Mouse (Mus musculus) MEL (cell line): ENCODE measurements around the gene Hist1h2br.

ENCODE experiments used
- CTCF ChIP-seq, 3 experiments: IDR thresholded peaks in 2 of 3; conservative IDR thresholded peaks in 1 of 3; 2 replicates each; pipeline ENCODE4 v1.5.1; 2011 to 2012; ENCODE audit warnings: low read length in 3 of 3, low read depth in 2 of 3, mild to moderate bottlenecking in 2 of 3, improper control_type of control experiment in 1 of 3, inconsistent platforms in 1 of 3, mixed read lengths in 1 of 3, moderate library complexity in 1 of 3; ENCODE audit not compliant: control insufficient read depth in 1 of 3, insufficient read depth in 1 of 3, poor library complexity in 1 of 3, severe bottlenecking in 1 of 3
- EP300 ChIP-seq, 2 experiments: IDR thresholded peaks; 2 replicates each; pipeline ENCODE4 v1.6.1; 2011; ENCODE audit warnings: improper control_type of control experiment in 2 of 2, low read length in 2 of 2, low read depth in 1 of 2, mild to moderate bottlenecking in 1 of 2
- GATA1 ChIP-seq: IDR thresholded peaks from 2 replicates; pipeline ENCODE4 v1.6.1; 2011; ENCODE audit warnings: low read depth, low read length, improper control_type of control experiment
- KAT2A ChIP-seq: conservative IDR thresholded peaks from 2 replicates; pipeline ENCODE4 v1.6.1; 2012; ENCODE audit warnings: low read depth, low read length, improper control_type of control experiment, inconsistent platforms
- NRF1 ChIP-seq: IDR thresholded peaks from 2 replicates; pipeline ENCODE4 v1.6.1; 2014; ENCODE audit warnings: low read depth, mild to moderate bottlenecking, inconsistent platforms, low read length, improper control_type of control experiment, moderate library complexity; ENCODE audit not compliant: poor library complexity, insufficient read depth, severe bottlenecking
- POLR2A ChIP-seq, 2 experiments: IDR thresholded peaks; 2 replicates each; pipeline ENCODE4 v1.6.1; 2011 to 2012; ENCODE audit warnings: low read length in 2 of 2, mild to moderate bottlenecking in 2 of 2, control low read depth in 1 of 2, improper control_type of control experiment in 1 of 2, low read depth in 1 of 2, moderate library complexity in 1 of 2; ENCODE audit not compliant: control insufficient read depth in 1 of 2, insufficient read depth in 1 of 2, poor library complexity in 1 of 2
- RCOR1 ChIP-seq: IDR thresholded peaks from 2 replicates; pipeline ENCODE4 v1.6.1; 2012; ENCODE audit warnings: low read depth, mild to moderate bottlenecking, inconsistent platforms, low read length, improper control_type of control experiment
- TAL1 ChIP-seq: IDR thresholded peaks from 2 replicates; pipeline ENCODE4 v1.6.1; 2012; ENCODE audit warnings: mild to moderate bottlenecking, inconsistent platforms, low read length, moderate library complexity, mixed read lengths
- TBP ChIP-seq: IDR thresholded peaks from 2 replicates; pipeline ENCODE4 v1.8.0; 2011; ENCODE audit warnings: low read depth, low read length, improper control_type of control experiment
- USF1 ChIP-seq: IDR thresholded peaks from 2 replicates; pipeline ENCODE4 v1.6.1; 2014; ENCODE audit warnings: low read depth, mild to moderate bottlenecking, inconsistent platforms, low read length, improper control_type of control experiment, moderate library complexity
- ZNF384 ChIP-seq: IDR thresholded peaks from 2 replicates; pipeline ENCODE4 v1.6.1; 2012; ENCODE audit warnings: low read depth, mild to moderate bottlenecking, inconsistent platforms, low read length, improper control_type of control experiment

- TF ChIP-seq RCOR1, result no peak
- TF ChIP-seq CTCF (IDR thresholded peaks at IDR 0.05 in 2 of 3, conservative IDR thresholded peaks at IDR 0.05 in 1 of 3; ENCODE audit: control insufficient read depth in 1 of 3, insufficient read depth in 1 of 3, low read depth in 2 of 3, low read length in 3 of 3, poor library complexity in 1 of 3, severe bottlenecking in 1 of 3), result no peak
- TF ChIP-seq ZNF384, result no peak
- TF ChIP-seq USF1, result no peak
- no peak for TF ChIP-seq POLR2A (IDR thresholded peaks at IDR 0.05; ENCODE audit: control insufficient read depth in 1 of 2, insufficient read depth in 1 of 2, low read depth in 1 of 2, low read length in 2 of 2, poor library complexity in 1 of 2)
- TF ChIP-seq EP300 (IDR thresholded peaks at IDR 0.05; ENCODE audit: low read depth in 1 of 2, low read length in 2 of 2), result no peak
- no peak for TF ChIP-seq GATA1
- TF ChIP-seq TAL1, result no peak
- TF ChIP-seq KAT2A, result no peak
- no peak for TF ChIP-seq TBP
- TF ChIP-seq NRF1, result no peak
Measured at GRCm38 (mm10) chr13:21790601-21791283, 42.8 kb upstream of the Hist1h2br start.
